Comparison of ENCODE assay signal across 9 mouse cellular contexts in genomic region chr10:5800490-5800889, GRCm38 (mm10). TPM values are rescaled to one million over a fixed set of nuclear protein-coding genes. Genes with fewer than 3 reads are reported as not detected.
DNase-seq lines count a peak whose midpoint lies in the region; ATAC-seq and TF ChIP-seq lines count a peak whose summit lies in the region.
"Had no signal": no experiment of that assay in that cellular context is flagged by ENCODE, and none has a peak within 500 bp of the region (broad histone marks: within the 10 kb centered on the region; RNA-seq: fewer than 3 reads in every experiment).

No protein-coding gene starts in this region.

- no peak overlapping the region for H3K4me3 ChIP-seq in hindbrain, postnatal 0 days (ENCODE audit: low read length)
- H3K4me3 ChIP-seq in hindbrain, embryonic 10.5 days = no peak overlapping the region
- H3K4me3 ChIP-seq: megakaryocyte, embryonic 14.5 days had no signal

- TF ChIP-seq CTCF in hindbrain, postnatal 0 days (IDR thresholded peaks at IDR 0.05; ENCODE audit: low read depth) = peak; percentile 60
- no peak for TF ChIP-seq CTCF in brain, embryonic 14.5 days (IDR thresholded peaks at IDR 0.05; ENCODE audit: borderline replicate concordance, extremely low read depth, insufficient read depth, insufficient read length)

- H3K4me1 ChIP-seq in hindbrain, postnatal 0 days (ENCODE audit: insufficient read depth, low read length) = peaks cover 12% of the 10 kb centered on the region; the same call in 1 of the 2 replicates
- H3K4me1 ChIP-seq in hindbrain, embryonic 10.5 days (replicated peaks) = peaks cover 27% of the 10 kb centered on the region

- H3K4me2 ChIP-seq in hindbrain, postnatal 0 days (ENCODE audit: low read depth, low read length) = no peak overlapping the region

- H3K27me3 ChIP-seq in hindbrain, postnatal 0 days (ENCODE audit: insufficient read depth, low read length) = no peaks in the 10 kb centered on the region
- H3K27me3 ChIP-seq in hindbrain, embryonic 10.5 days (ENCODE audit: insufficient read depth, poor library complexity, severe bottlenecking) = no peaks in the 10 kb centered on the region
- H3K27me3 ChIP-seq: megakaryocyte, embryonic 14.5 days had no signal

- ATAC-seq in hindbrain, postnatal 0 days = no peak

- H3K9ac ChIP-seq in hindbrain, postnatal 0 days (replicated peaks; ENCODE audit: low read length) = no peak overlapping the region

- TF ChIP-seq POLR2A in brain, embryonic 14.5 days (IDR thresholded peaks at IDR 0.05; ENCODE audit: borderline replicate concordance, extremely low read depth, insufficient read depth, insufficient read length, poor library complexity, severe bottlenecking) = no peak

- peak; percentile 53 for DNase-seq in hindbrain, postnatal 0 days (ENCODE audit: low spot score)
- DNase-seq in hindbrain, embryonic 10.5 days (ENCODE audit: low spot score) = no peak
- DNase-seq in thymus, postnatal 0 days (ENCODE audit: low spot score) = peak; percentile 52
- DNase-seq in thymus, postnatal 14 days = no peak
- peak; percentile 44 for DNase-seq in brain, embryonic 14.5 days (ENCODE audit: low read depth)
- DNase-seq in right cerebral cortex, adult 18-20 months = no peak
- DNase-seq in adrenal gland, postnatal 10 days = no peak
- DNase-seq: cerebellum, adult 9-11 months had no signal

- no peak overlapping the region for H3K27ac ChIP-seq in hindbrain, postnatal 0 days
- H3K27ac ChIP-seq in hindbrain, embryonic 10.5 days = no peak overlapping the region

- H3K36me3 ChIP-seq in hindbrain, postnatal 0 days (ENCODE audit: insufficient read depth, low read length) = peaks cover 14% of the 10 kb centered on the region
- peaks cover 52% of the 10 kb centered on the region for H3K36me3 ChIP-seq in hindbrain, embryonic 10.5 days

- 93% methylated on average over 1 of the region's 1 CpGs for WGBS in hindbrain, postnatal 0 days
- WGBS in hindbrain, embryonic 10.5 days = 98% methylated on average over 1 of the region's 1 CpGs

- no peaks in the 10 kb centered on the region for H3K9me3 ChIP-seq in hindbrain, postnatal 0 days (ENCODE audit: low read length)
- no peaks in the 10 kb centered on the region for H3K9me3 ChIP-seq in hindbrain, embryonic 10.5 days
- H3K9me3 ChIP-seq: megakaryocyte, embryonic 14.5 days had no signal

RNA-seq across cellular contexts. Expression of gene Fbxo5, which starts 4.9 kb away (rescaled TPM):
- 5.3 and 8.0 TPM in 2 replicates for total RNA-seq in hindbrain, postnatal 0 days (2014; rRNA removed)
- polyA plus RNA-seq in hindbrain, postnatal 0 days (2015; fragmentation: Nextera tagmentation; extraction: Ambion mirVana) = 10.0 and 12.0 TPM in 2 replicates
- polyA plus RNA-seq in hindbrain, embryonic 10.5 days (2016; fragmentation: Nextera tagmentation; extraction: Ambion mirVana) = 84.4 and 109 TPM in 2 replicates
- polyA plus RNA-seq in thymus, postnatal 0 days (2015; fragmentation: Nextera tagmentation; extraction: Ambion mirVana) = 112 and 116 TPM in 2 replicates
- polyA plus RNA-seq in brain, embryonic 14.5 days (2012; rRNA removed) = 14.9 and 19.4 TPM in 2 replicates
- total RNA-seq in adrenal gland, postnatal 10 days (2021) = 10 to 100 TPM in 1 of 2 experiments, 1 to 10 TPM in 1; 9.7 to 14.8 TPM

RNA-seq across cellular contexts. Expression of gene Mtrf1l, which starts 23.2 kb away (rescaled TPM):
- 7.3 and 12.2 TPM in 2 replicates for total RNA-seq in hindbrain, postnatal 0 days (2014; rRNA removed)
- 8.2 and 8.3 TPM in 2 replicates for polyA plus RNA-seq in hindbrain, postnatal 0 days (2015; fragmentation: Nextera tagmentation; extraction: Ambion mirVana)
- polyA plus RNA-seq in hindbrain, embryonic 10.5 days (2016; fragmentation: Nextera tagmentation; extraction: Ambion mirVana) = 10.5 and 14.2 TPM in 2 replicates
- polyA plus RNA-seq in thymus, postnatal 0 days (2015; fragmentation: Nextera tagmentation; extraction: Ambion mirVana) = 15.3 and 18.0 TPM in 2 replicates
- polyA plus RNA-seq in brain, embryonic 14.5 days (2012; rRNA removed) = 3.0 and 5.6 TPM in 2 replicates
- total RNA-seq in adrenal gland, postnatal 10 days (2021) = 10 to 100 TPM in 1 of 2 experiments, 1 to 10 TPM in 1; 8.9 to 12.6 TPM

Comparison
In these comparisons a context has a peak if more than half of its experiments do, and no peak if none do; other contexts are left out.
1. DNase-seq: peak in hindbrain, postnatal 0 days (single experiment), thymus, postnatal 0 days (single experiment) and brain, embryonic 14.5 days (single experiment); none in hindbrain, embryonic 10.5 days (single experiment), thymus, postnatal 14 days (single experiment), right cerebral cortex, adult 18-20 months (single experiment) and adrenal gland, postnatal 10 days (single experiment).